Mouse (Mus musculus) midbrain, postnatal 0 days (tissue): ENCODE results near the gene Ripk1. TPM values are rescaled to one million over a fixed set of nuclear protein-coding genes. Genes with fewer than 3 reads are reported as not detected.

ENCODE experiments used
- ATAC-seq: fragments of 200-750 bp; cut with Nextera tagmentation; 2 replicates; pipeline ENCODE4 v1.8.0; 2017; ENCODE audit warnings: moderate number of reproducible peaks, mild to moderate bottlenecking, moderate TSS enrichment, moderate library complexity; ENCODE audit not compliant: low FRiP score
- DNase-seq: peaks from one replicate; pipeline ENCODE4 v3.0.0-alpha.2; 2015; ENCODE audit warnings: low spot score
- H3K27ac ChIP-seq: fragments of 300-500 bp; sonication (generic); 2 replicates; pipeline ENCODE4 v1.5.1; 2014; ENCODE audit warnings: low read depth, mild to moderate bottlenecking, low read length, mixed read lengths
- H3K27me3 ChIP-seq: fragments of 300-500 bp; sonication (generic); 2 replicates; pipeline ENCODE4 v1.6.1; 2014; ENCODE audit warnings: low read length, control low read depth, mixed read lengths; ENCODE audit not compliant: insufficient read depth
- H3K36me3 ChIP-seq: fragments of 300-500 bp; sonication (generic); 2 replicates; pipeline ENCODE4 v1.6.1; 2014; ENCODE audit warnings: low read length, control low read depth, mixed read lengths; ENCODE audit not compliant: insufficient read depth
- H3K4me1 ChIP-seq: fragments of 300-500 bp; sonication (generic); 2 replicates; pipeline ENCODE4 v1.6.1; 2014; ENCODE audit warnings: mild to moderate bottlenecking, control low read depth, antibody characterized with exemption, low read length, mixed read lengths; ENCODE audit not compliant: insufficient read depth
- H3K4me2 ChIP-seq: fragments of 300-500 bp; sonication (generic); 2 replicates; pipeline ENCODE4 v1.6.1; 2014; ENCODE audit warnings: low read depth, mild to moderate bottlenecking, low read length, mixed read lengths; ENCODE audit not compliant: poor library complexity, severe bottlenecking
- H3K4me3 ChIP-seq: fragments of 300-500 bp; sonication (generic); 2 replicates; pipeline ENCODE4 v1.5.1; 2014; ENCODE audit warnings: low read depth, mild to moderate bottlenecking, low read length, moderate library complexity
- H3K9ac ChIP-seq: fragments of 300-500 bp; sonication (generic); replicated peaks from 2 replicates; pipeline ENCODE4 v1.6.1; 2014; ENCODE audit warnings: mild to moderate bottlenecking, low read length, moderate library complexity, mixed read lengths; ENCODE audit not compliant: poor library complexity, severe bottlenecking
- H3K9me3 ChIP-seq: fragments of 300-500 bp; sonication (generic); 2 replicates; pipeline ENCODE4 v1.6.1; 2016; ENCODE audit warnings: low read length, control low read depth
- CTCF ChIP-seq: IDR thresholded peaks from 2 replicates; pipeline ENCODE4 v1.5.1; 2016; ENCODE audit warnings: antibody characterized with exemption, mild to moderate bottlenecking
- WGBS: fragments of 180-500 bp; shearing (Covaris S2); extraction: QIAGEN DNeasy Blood & Tissue Kit; methylation state at CpG from one replicate; pipeline ENCODE4 v1.1.7; 2014; 5-methylcytosine and 5-hydroxymethylcytosine counted together
- polyA plus RNA-seq: library from polyadenylated mRNA; unstranded; fragments of >200 nt; fragmentation: Nextera tagmentation; extraction: Ambion mirVana; gene quantifications from 2 replicates; pipeline ENCODE4 v1.2.1, GENCODE M21; 2015
- total RNA-seq: library from RNA; depleted of rRNA; stranded (reverse); fragments of >200 nt; gene quantifications from 2 replicates; pipeline ENCODE4 v1.2.3, GENCODE M21; 2014

Gene Ripk1
- total and polyA plus RNA-seq, 2 experiments from 2014 or later = 3.7 to 7.4 TPM

- Histone ChIP-seq H3K9ac (no peak overlapping the region), H3K9me3 (no peaks in the 10 kb centered on the region), H3K4me3 (no peak overlapping the region), H3K27me3 (no peaks in the 10 kb centered on the region), H3K27ac (no peak overlapping the region), H3K4me1 (no peaks in the 10 kb centered on the region), H3K4me2 (no peak overlapping the region), H3K36me3 (peaks cover 17% of the 10 kb centered on the region; the same call in 1 of the 2 replicates)
- ATAC-seq = no peak
- no peak for DNase-seq
- no peak for TF ChIP-seq CTCF
- 87% methylated on average over 2 of the region's 2 CpGs for WGBS
Observed at GRCm38 (mm10) chr13:34007234-34007633, 5.1 kb downstream of the Ripk1 start.

GRCm38 (mm10) chr13:34016927-34017569 lies 14.9 kb downstream of the Ripk1 start:
- DNase-seq = peak; percentile 69
- Histone ChIP-seq H3K4me3 (no peak overlapping the region), H3K9me3 (no peaks in the 10 kb centered on the region), H3K36me3 (peaks cover 35% of the 10 kb centered on the region; the same call in 1 of the 2 replicates), H3K4me1 (no peaks in the 10 kb centered on the region), H3K9ac (no peak overlapping the region), H3K4me2 (no peak overlapping the region), H3K27me3 (no peaks in the 10 kb centered on the region), H3K27ac (no peak overlapping the region)
- TF ChIP-seq CTCF = no peak
- ATAC-seq = no peak; the same call in 1 of the 2 replicates
- WGBS = 80% methylated on average over 9 of the region's 9 CpGs

GRCm38 (mm10) chr13:34018521-34018920 lies 16.4 kb downstream of the Ripk1 start:
- no peak for ATAC-seq
- TF ChIP-seq CTCF = no peak
- WGBS = 85% methylated on average over 1 of the region's 1 CpGs
- Histone ChIP-seq H3K9me3 (no peaks in the 10 kb centered on the region), H3K4me3 (no peak overlapping the region), H3K36me3 (peaks cover 36% of the 10 kb centered on the region; the same call in 1 of the 2 replicates), H3K27me3 (no peaks in the 10 kb centered on the region), H3K27ac (no peak overlapping the region), H3K4me1 (no peaks in the 10 kb centered on the region), H3K9ac (no peak overlapping the region), H3K4me2 (no peak overlapping the region)
- DNase-seq = peak; percentile 24

- no peak overlapping the region for H3K4me3 ChIP-seq
- no peaks in the 10 kb centered on the region for H3K9me3 ChIP-seq
- ATAC-seq (no peak), DNase-seq (no peak)
- no peak overlapping the region for H3K4me2 ChIP-seq
- no peak for TF ChIP-seq CTCF
- H3K27ac ChIP-seq = no peak overlapping the region
- no peak overlapping the region for H3K9ac ChIP-seq
- H3K36me3 ChIP-seq = peaks cover 18% of the 10 kb centered on the region; the same call in 1 of the 2 replicates
- no peaks in the 10 kb centered on the region for H3K4me1 ChIP-seq
- H3K27me3 ChIP-seq = no peaks in the 10 kb centered on the region
- 86% methylated on average over 2 of the region's 2 CpGs for WGBS
Observed at GRCm38 (mm10) chr13:34021998-34022397, 19.8 kb downstream of the Ripk1 start.

DNA sequence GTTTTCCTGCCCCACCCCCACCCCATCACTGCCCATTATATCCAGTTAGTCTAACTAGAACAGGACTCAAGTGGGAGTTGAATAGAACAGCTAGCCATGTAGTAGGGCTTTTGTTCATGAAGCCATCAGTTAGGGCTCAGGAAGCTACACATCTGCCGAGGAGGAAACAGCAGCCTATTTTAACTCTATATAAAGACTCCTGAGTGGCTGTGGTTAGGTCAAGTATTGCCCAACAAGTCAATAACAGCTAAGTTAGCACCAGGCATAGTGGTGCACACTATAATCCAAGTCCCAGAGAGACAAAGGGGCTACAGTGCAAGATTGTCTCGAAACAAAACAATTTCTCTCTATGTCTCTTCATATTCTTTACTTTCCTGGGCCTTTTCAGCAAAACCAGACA lies 29.9 kb downstream of the Ripk1 start:
- Histone ChIP-seq H3K27me3 (no peaks in the 10 kb centered on the region), H3K9me3 (no peaks in the 10 kb centered on the region), H3K36me3 (peaks cover 35% of the 10 kb centered on the region), H3K9ac (no peak overlapping the region), H3K27ac (no peak overlapping the region), H3K4me2 (no peak overlapping the region), H3K4me1 (no peaks in the 10 kb centered on the region), H3K4me3 (no peak overlapping the region)
- ATAC-seq (no peak), DNase-seq (no peak)
- no peak for TF ChIP-seq CTCF
- 80% methylated on average over 2 of the region's 2 CpGs for WGBS

GRCm38 (mm10) chr13:34035424-34035823 lies 33.3 kb downstream of the Ripk1 start:
- no peak overlapping the region for H3K9ac ChIP-seq
- TF ChIP-seq CTCF = no peak
- 81% methylated on average over 3 of the region's 3 CpGs for WGBS
- peaks cover 3% of the 10 kb centered on the region; the same call in 1 of the 2 replicates for H3K4me1 ChIP-seq
- H3K36me3 ChIP-seq = peaks cover 25% of the 10 kb centered on the region
- no peaks in the 10 kb centered on the region for H3K27me3 ChIP-seq
- ATAC-seq (no peak), DNase-seq (no peak)
- H3K4me2 ChIP-seq = no peak overlapping the region
- H3K9me3 ChIP-seq = no peaks in the 10 kb centered on the region
- no peak overlapping the region for H3K27ac ChIP-seq
- H3K4me3 ChIP-seq = no peak overlapping the region
